ENCODE assay signal across 7 mouse cellular contexts in genomic region chr16:49980178-49980646, GRCm38 (mm10).
DNase-seq lines count a peak whose midpoint lies in the region; ATAC-seq lines count a peak whose summit lies in the region.

No protein-coding gene starts in this region.

- H3K9ac ChIP-seq in midbrain, embryonic 11.5 days (ENCODE audit: low read length) = 0 out of 2 replicates have a peak overlapping the region, but pooled peaks have one; percentile 10

- H3K4me2 ChIP-seq in midbrain, embryonic 11.5 days = no peak overlapping the region

- ATAC-seq in midbrain, embryonic 11.5 days (ENCODE audit: low FRiP score) = no peak

- no peak overlapping the region for H3K4me3 ChIP-seq in midbrain, embryonic 11.5 days (ENCODE audit: low read depth, low read length)

- H3K27me3 ChIP-seq in midbrain, embryonic 11.5 days (ENCODE audit: control insufficient read depth, insufficient read depth, low read length) = no peaks in the 10 kb centered on the region

- no peaks in the 10 kb centered on the region for H3K9me3 ChIP-seq in midbrain, embryonic 11.5 days (ENCODE audit: control insufficient read depth, low read length)

- H3K27ac ChIP-seq in midbrain, embryonic 11.5 days (ENCODE audit: low read depth, low read length) = no peak overlapping the region

- no peaks in the 10 kb centered on the region; the same call in 1 of the 2 replicates for H3K4me1 ChIP-seq in midbrain, embryonic 11.5 days (ENCODE audit: control insufficient read depth, insufficient read depth, low read length)

- DNase-seq in R1 (ENCODE audit: low read depth, low spot score) = peak; percentile 35
- DNase-seq in brain, embryonic 18.5 days (ENCODE audit: low read depth, low spot score) = peak; percentile 64
- DNase-seq in frontal cortex, postnatal 36 days (ENCODE audit: low spot score in 2 of 2) = peak; percentile 39 to 47
- DNase-seq in midbrain, embryonic 11.5 days (ENCODE audit: low spot score, missing footprints) = no peak
- no peak for DNase-seq in testis, postnatal 10 days (ENCODE audit: low spot score)
- DNase-seq in kidney, adult 8-10 months = no peak
- no peak for DNase-seq in lung, postnatal 36 days

- no peaks in the 10 kb centered on the region for H3K36me3 ChIP-seq in midbrain, embryonic 11.5 days (ENCODE audit: control insufficient read depth, insufficient read depth, low read length)

- WGBS in midbrain, embryonic 11.5 days = 33% methylated on average over 10 of the region's 10 CpGs

Comparison
In these comparisons a context has a peak if more than half of its experiments do, and no peak if none do; other contexts are left out.
1. DNase-seq: peak in R1 (single experiment), brain, embryonic 18.5 days (single experiment) and frontal cortex, postnatal 36 days (2 of 2); none in midbrain, embryonic 11.5 days (single experiment), testis, postnatal 10 days (single experiment), kidney, adult 8-10 months (0 of 2) and lung, postnatal 36 days (single experiment).